Mouse (Mus musculus) adrenal gland, postnatal 25 days (tissue): ENCODE data around the gene Arl5b. TPM values are rescaled to one million over a fixed set of nuclear protein-coding genes. Genes with fewer than 3 reads are reported as not detected.

Source experiments
- DNase-seq: peaks from one replicate; pipeline ENCODE4 v3.0.0; 2021; ENCODE audit warnings: mixed read lengths
- total RNA-seq: library from RNA; stranded (reverse); gene quantifications from 2 replicates; pipeline ENCODE4 v1.2.3, GENCODE M21; 2021

Gene Arl5b
- total RNA-seq, 1 experiment from 2014 or later: 24.1 TPM

GRCm38 (mm10) chr2:15112741-15113140 is 63.5 kb downstream of the Arl5b start:
- no peak for DNase-seq

- DNase-seq: no peak
These were observed 72.1 kb downstream of the Arl5b start for GRCm38 (mm10) chr2:15121217-15121680.

Other genes starting within 250 kb of the Arl5b start
- gene Nsun6, start 5.7 kb downstream of the Arl5b start, total RNA-seq: 11.7 and 11.8 TPM in 2 replicates